Mouse (Mus musculus) midbrain, postnatal 0 days (tissue): ENCODE data around the gene Cst12. TPM values are rescaled to one million over a fixed set of nuclear protein-coding genes. Genes with fewer than 3 reads are reported as not detected.

Experiments
- ATAC-seq: fragments of 200-750 bp; cut with Nextera tagmentation; 2 replicates; pipeline ENCODE4 v1.8.0; 2017; ENCODE audit warnings: moderate number of reproducible peaks, mild to moderate bottlenecking, moderate TSS enrichment, moderate library complexity; ENCODE audit not compliant: low FRiP score
- DNase-seq: peaks from one replicate; pipeline ENCODE4 v3.0.0-alpha.2; 2015; ENCODE audit warnings: low spot score
- H3K27ac ChIP-seq: fragments of 300-500 bp; sonication (generic); 2 replicates; pipeline ENCODE4 v1.5.1; 2014; ENCODE audit warnings: low read depth, mild to moderate bottlenecking, low read length, mixed read lengths
- H3K27me3 ChIP-seq: fragments of 300-500 bp; sonication (generic); 2 replicates; pipeline ENCODE4 v1.6.1; 2014; ENCODE audit warnings: low read length, control low read depth, mixed read lengths; ENCODE audit not compliant: insufficient read depth
- H3K36me3 ChIP-seq: fragments of 300-500 bp; sonication (generic); 2 replicates; pipeline ENCODE4 v1.6.1; 2014; ENCODE audit warnings: low read length, control low read depth, mixed read lengths; ENCODE audit not compliant: insufficient read depth
- H3K4me1 ChIP-seq: fragments of 300-500 bp; sonication (generic); 2 replicates; pipeline ENCODE4 v1.6.1; 2014; ENCODE audit warnings: mild to moderate bottlenecking, control low read depth, antibody characterized with exemption, low read length, mixed read lengths; ENCODE audit not compliant: insufficient read depth
- H3K4me2 ChIP-seq: fragments of 300-500 bp; sonication (generic); 2 replicates; pipeline ENCODE4 v1.6.1; 2014; ENCODE audit warnings: low read depth, mild to moderate bottlenecking, low read length, mixed read lengths; ENCODE audit not compliant: poor library complexity, severe bottlenecking
- H3K4me3 ChIP-seq: fragments of 300-500 bp; sonication (generic); 2 replicates; pipeline ENCODE4 v1.5.1; 2014; ENCODE audit warnings: low read depth, mild to moderate bottlenecking, low read length, moderate library complexity
- H3K9ac ChIP-seq: fragments of 300-500 bp; sonication (generic); replicated peaks from 2 replicates; pipeline ENCODE4 v1.6.1; 2014; ENCODE audit warnings: mild to moderate bottlenecking, low read length, moderate library complexity, mixed read lengths; ENCODE audit not compliant: poor library complexity, severe bottlenecking
- H3K9me3 ChIP-seq: fragments of 300-500 bp; sonication (generic); 2 replicates; pipeline ENCODE4 v1.6.1; 2016; ENCODE audit warnings: low read length, control low read depth
- CTCF ChIP-seq: IDR thresholded peaks from 2 replicates; pipeline ENCODE4 v1.5.1; 2016; ENCODE audit warnings: antibody characterized with exemption, mild to moderate bottlenecking
- WGBS: fragments of 180-500 bp; shearing (Covaris S2); extraction: QIAGEN DNeasy Blood & Tissue Kit; methylation state at CpG from one replicate; pipeline ENCODE4 v1.1.7; 2014; 5-methylcytosine and 5-hydroxymethylcytosine counted together
- polyA plus RNA-seq: library from polyadenylated mRNA; unstranded; fragments of >200 nt; fragmentation: Nextera tagmentation; extraction: Ambion mirVana; gene quantifications from 2 replicates; pipeline ENCODE4 v1.2.1, GENCODE M21; 2015
- total RNA-seq: library from RNA; depleted of rRNA; stranded (reverse); fragments of >200 nt; gene quantifications from 2 replicates; pipeline ENCODE4 v1.2.3, GENCODE M21; 2014; rRNA removed

Gene Cst12
- total and polyA plus RNA-seq, 2 experiments from 2014 or later: not detected

GRCm38 (mm10) chr2:148806696-148807095 lies 17.5 kb downstream of the Cst12 start:
- H3K4me1 ChIP-seq: no peaks in the 10 kb centered on the region
- H3K27ac ChIP-seq: no peak overlapping the region
- no peaks in the 10 kb centered on the region for H3K36me3 ChIP-seq
- 81% methylated on average over 6 of the region's 6 CpGs for WGBS
- H3K9ac ChIP-seq: no peak overlapping the region
- no peak overlapping the region for H3K4me2 ChIP-seq
- no peaks in the 10 kb centered on the region for H3K9me3 ChIP-seq
- TF ChIP-seq CTCF: no peak
- H3K4me3 ChIP-seq: no peak overlapping the region
- no peaks in the 10 kb centered on the region for H3K27me3 ChIP-seq
- no peak for ATAC-seq
- DNase-seq: no peak

GRCm38 (mm10) chr2:148819909-148820308 lies 30.7 kb downstream of the Cst12 start, which contains the start of gene Cst13:
Cst13 (plus strand) TSS chr2:148820081.
- H3K9ac ChIP-seq: no peak within 1 kb of the TSS
- DNase-seq: no peak
- H3K4me3 ChIP-seq: no peak within 1 kb of the TSS
- no peak within 1 kb of the TSS for H3K27ac ChIP-seq
- no peaks in the 10 kb centered on the region for H3K4me1 ChIP-seq
- no peak for ATAC-seq
- no peaks in the 10 kb centered on the region for H3K27me3 ChIP-seq
- H3K36me3 ChIP-seq: no peaks in the 10 kb centered on the region
- H3K9me3 ChIP-seq: no peaks in the 10 kb centered on the region
- H3K4me2 ChIP-seq: no peak within 1 kb of the TSS
- TF ChIP-seq CTCF: no peak

GRCm38 (mm10) chr2:148825986-148826385 lies 36.8 kb downstream of the Cst12 start:
- H3K4me2 ChIP-seq: no peak overlapping the region
- no peak overlapping the region for H3K27ac ChIP-seq
- H3K27me3 ChIP-seq: no peaks in the 10 kb centered on the region
- H3K9ac ChIP-seq: no peak overlapping the region
- no peaks in the 10 kb centered on the region for H3K36me3 ChIP-seq
- no peak for TF ChIP-seq CTCF
- ATAC-seq (no peak), DNase-seq (no peak)
- no peaks in the 10 kb centered on the region for H3K4me1 ChIP-seq
- 86% methylated on average over 1 of the region's 1 CpGs for WGBS
- no peaks in the 10 kb centered on the region for H3K9me3 ChIP-seq
- no peak overlapping the region for H3K4me3 ChIP-seq

DNA sequence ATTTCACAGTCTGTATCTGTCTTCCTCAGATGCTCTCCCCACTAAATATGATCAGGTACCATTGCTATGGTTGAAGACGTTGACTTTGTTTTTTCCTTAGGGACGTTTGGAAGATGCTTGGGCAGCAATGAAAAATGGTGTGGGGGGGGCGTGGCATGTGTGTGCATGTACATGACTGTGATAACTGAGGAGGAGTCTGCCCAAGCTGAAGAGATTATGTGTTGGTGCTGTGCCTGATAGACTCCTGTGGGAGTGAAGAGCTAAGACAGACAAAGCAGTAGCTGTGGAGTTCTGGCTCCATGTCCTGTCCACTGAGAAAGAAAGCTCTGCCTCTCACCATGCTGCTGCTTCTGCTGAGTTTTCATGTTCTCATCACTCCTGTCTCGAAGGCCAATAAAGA lies 45.8 kb downstream of the Cst12 start, which contains the start of gene Cst9:
Cst9 (plus strand) TSS at position 236 of the 400 bp plus-strand sequence.
- WGBS: 67% methylated on average over 4 of the region's 4 CpGs
- no peaks in the 10 kb centered on the region for H3K36me3 ChIP-seq
- no peak for TF ChIP-seq CTCF
- no peak within 1 kb of the TSS for H3K27ac ChIP-seq
- no peak for ATAC-seq
- no peak for DNase-seq
- H3K9ac ChIP-seq: no peak within 1 kb of the TSS
- H3K27me3 ChIP-seq: no peaks in the 10 kb centered on the region
- H3K9me3 ChIP-seq: no peaks in the 10 kb centered on the region
- no peaks in the 10 kb centered on the region for H3K4me1 ChIP-seq
- H3K4me2 ChIP-seq: no peak within 1 kb of the TSS
- no peak within 1 kb of the TSS for H3K4me3 ChIP-seq

DNA sequence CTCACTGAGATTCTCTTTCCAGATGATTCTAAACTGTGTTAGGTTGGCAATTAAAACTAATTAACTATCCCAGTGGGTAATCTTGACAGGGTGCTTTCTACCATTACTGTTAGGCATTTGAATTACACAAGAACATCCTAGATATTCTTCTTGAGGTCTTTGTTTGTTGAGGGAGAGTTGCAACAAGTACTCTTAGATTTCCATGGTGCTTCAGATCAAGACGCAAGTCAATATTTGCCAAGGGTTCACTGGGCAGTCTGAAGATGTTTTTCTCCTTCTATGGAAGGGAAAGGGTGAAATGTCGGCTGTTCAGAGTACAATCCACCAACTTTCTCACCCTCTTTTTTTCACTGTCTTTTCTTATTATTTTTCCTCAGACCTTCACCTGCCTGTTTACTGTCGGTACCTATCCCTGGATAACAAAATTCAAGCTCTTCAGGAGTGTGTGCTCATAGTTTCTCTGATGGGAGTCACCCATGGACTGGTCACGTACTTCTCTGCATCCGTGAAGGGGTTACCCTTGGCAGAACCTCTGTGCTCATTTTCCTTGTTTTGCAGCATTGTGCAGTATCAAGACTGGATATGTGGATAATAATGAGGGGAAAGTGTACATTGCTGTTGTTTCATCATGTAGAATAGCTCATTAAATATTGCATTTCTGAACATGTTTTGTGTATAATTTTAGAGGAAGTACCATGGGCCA lies 49.1 kb downstream of the Cst12 start:
- Histone ChIP-seq H3K27ac (no peak overlapping the region), H3K36me3 (no peaks in the 10 kb centered on the region), H3K4me1 (no peaks in the 10 kb centered on the region), H3K4me2 (no peak overlapping the region), H3K4me3 (no peak overlapping the region), H3K9ac (no peak overlapping the region), H3K27me3 (no peaks in the 10 kb centered on the region), H3K9me3 (no peaks in the 10 kb centered on the region)
- ATAC-seq (no peak), DNase-seq (no peak)
- WGBS: 86% methylated on average over 5 of the region's 5 CpGs
- TF ChIP-seq CTCF: no peak

DNA sequence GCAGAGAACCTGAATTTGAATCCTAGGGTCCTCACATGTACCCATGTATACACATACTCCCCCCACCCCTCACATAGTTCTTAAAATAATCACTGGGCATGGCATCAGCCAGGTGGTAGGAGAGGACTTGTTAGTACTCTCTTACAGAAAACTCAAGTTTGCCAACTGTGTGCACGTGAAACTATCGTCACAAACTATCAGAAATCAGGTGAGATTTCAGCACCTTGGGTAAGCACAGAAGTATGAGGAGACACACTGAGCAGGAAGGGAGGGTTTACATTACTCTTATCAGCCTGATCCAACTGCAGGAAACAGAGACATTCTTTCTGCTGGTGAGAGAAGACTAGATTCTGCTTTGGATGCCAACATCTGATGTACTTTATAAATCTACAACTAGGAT lies 50.1 kb downstream of the Cst12 start:
- DNase-seq (no peak), ATAC-seq (no peak)
- no peak for TF ChIP-seq CTCF
- no peaks in the 10 kb centered on the region for H3K36me3 ChIP-seq
- WGBS: 94% methylated on average over 2 of the region's 2 CpGs
- H3K27ac ChIP-seq: no peak overlapping the region
- H3K4me2 ChIP-seq: no peak overlapping the region
- no peaks in the 10 kb centered on the region for H3K9me3 ChIP-seq
- no peaks in the 10 kb centered on the region for H3K27me3 ChIP-seq
- H3K4me3 ChIP-seq: no peak overlapping the region
- H3K9ac ChIP-seq: no peak overlapping the region
- no peaks in the 10 kb centered on the region for H3K4me1 ChIP-seq

Other genes with a start within 250 kb of the Cst12 start
- gene Nxt1, start 116.8 kb upstream of the Cst12 start, total RNA-seq: 23.8 and 24.9 TPM in 2 replicates
- 22.7 and 26.0 TPM in 2 replicates for gene Nxt1, start 116.8 kb upstream of the Cst12 start, polyA plus RNA-seq
- 16.7 and 22.7 TPM in 2 replicates for gene Gzf1, start 108.3 kb upstream of the Cst12 start, total RNA-seq
- 14.1 and 14.4 TPM in 2 replicates for gene Gzf1, start 108.3 kb upstream of the Cst12 start, polyA plus RNA-seq
- gene Napb, start 56.9 kb upstream of the Cst12 start, total RNA-seq: 147 and 186 TPM in 2 replicates
- gene Napb, start 56.9 kb upstream of the Cst12 start, polyA plus RNA-seq: 117 and 127 TPM in 2 replicates
- not detected in 2 replicates for gene Cstl1, start 39.0 kb upstream of the Cst12 start, total RNA-seq
- not detected in 2 replicates for gene Cstl1, start 39.0 kb upstream of the Cst12 start, polyA plus RNA-seq
- not detected in 2 replicates for gene Cst11, start 17.9 kb upstream of the Cst12 start, total RNA-seq
- not detected in 2 replicates for gene Cst11, start 17.9 kb upstream of the Cst12 start, polyA plus RNA-seq
- gene 8030411F24Rik, start 7.4 kb upstream of the Cst12 start, total RNA-seq: not detected in 2 replicates
- gene 8030411F24Rik, start 7.4 kb upstream of the Cst12 start, polyA plus RNA-seq: not detected in 2 replicates
- gene Cst8, start 9.4 kb downstream of the Cst12 start, total RNA-seq: not detected in 2 replicates
- not detected in 2 replicates for gene Cst8, start 9.4 kb downstream of the Cst12 start, polyA plus RNA-seq
- not detected in 2 replicates for gene Cst13, start 30.7 kb downstream of the Cst12 start, total RNA-seq
- gene Cst13, start 30.7 kb downstream of the Cst12 start, polyA plus RNA-seq: not detected in 2 replicates
- not detected in 2 replicates for gene Cst9, start 45.8 kb downstream of the Cst12 start, total RNA-seq
- gene Cst9, start 45.8 kb downstream of the Cst12 start, polyA plus RNA-seq: not detected in 2 replicates
- gene 9230104L09Rik, start 75.7 kb downstream of the Cst12 start, total RNA-seq: not detected in 2 replicates
- gene 9230104L09Rik, start 75.7 kb downstream of the Cst12 start, polyA plus RNA-seq: not detected in 2 replicates
- 457 and 677 TPM in 2 replicates for gene Cst3, start 86.3 kb downstream of the Cst12 start, total RNA-seq
- 1,077 and 1,177 TPM in 2 replicates for gene Cst3, start 86.3 kb downstream of the Cst12 start, polyA plus RNA-seq
- not detected in 2 replicates for gene Gm1330, start 213.9 kb downstream of the Cst12 start, total RNA-seq
- not detected in 2 replicates for gene Gm1330, start 213.9 kb downstream of the Cst12 start, polyA plus RNA-seq
- gene Gm10750, start 227.9 kb downstream of the Cst12 start, total RNA-seq: not detected in 2 replicates
- gene Gm10750, start 227.9 kb downstream of the Cst12 start, polyA plus RNA-seq: not detected in 2 replicates